Mouse (Mus musculus): ENCODE data around the gene Zfp800.

The Zfp800 gene

GRCm38 (mm10) chr6:28397681-28398203, at the start of gene Zfp800:
Zfp800 (minus strand) TSS chr6:28398005.
- DNase-seq = peak in 1 of 2 experiments; percentile 9

GRCm38 (mm10) chr6:28431538-28431855, 33.7 kb upstream of the Zfp800 start:
- no peak for DNase-seq

- DNase-seq = no peak
Measured at GRCm38 (mm10) chr6:28430795-28431537, 33.2 kb upstream of the Zfp800 start.

GRCm38 (mm10) chr6:28429870-28430269, 32.1 kb upstream of the Zfp800 start:
- no peak for DNase-seq

GRCm38 (mm10) chr6:28428290-28428689, 30.5 kb upstream of the Zfp800 start, which contains the start of gene Gcc1:
Gcc1 (minus strand) TSS chr6:28428390.
- no peak for DNase-seq

- DNase-seq = peak; percentile 40 to 60
Measured at GRCm38 (mm10) chr6:28427096-28427839, 29.5 kb upstream of the Zfp800 start, which contains the start of gene Fscn3. Fscn3 (plus strand) TSS chr6:28427789.

GRCm38 (mm10) chr6:28425019-28425418, 27.2 kb upstream of the Zfp800 start:
- DNase-seq = no peak

- peak; percentile 50 to 58 for DNase-seq
Measured at GRCm38 (mm10) chr6:28423767-28424695, 26.2 kb upstream of the Zfp800 start.

GRCm38 (mm10) chr6:28423313-28423712, 25.5 kb upstream of the Zfp800 start, which contains the start of gene Arf5:
Arf5 (plus strand) TSS chr6:28423560.
- DNase-seq = peak; percentile 87

GRCm38 (mm10) chr6:28422651-28423290, 25.0 kb upstream of the Zfp800 start:
- DNase-seq = peak in 1 of 2 experiments; percentile 11

- peak; percentile 93 for DNase-seq
Measured at GRCm38 (mm10) chr6:28421469-28422000, 23.7 kb upstream of the Zfp800 start.

- no peak for DNase-seq
Measured at GRCm38 (mm10) chr6:28420865-28421264, 23.1 kb upstream of the Zfp800 start.

GRCm38 (mm10) chr6:28420361-28420760, 22.6 kb upstream of the Zfp800 start:
- DNase-seq = no peak

GRCm38 (mm10) chr6:28419673-28420072, 21.9 kb upstream of the Zfp800 start:
- no peak for DNase-seq

GRCm38 (mm10) chr6:28418449-28418848, 20.6 kb upstream of the Zfp800 start:
- DNase-seq = no peak

GRCm38 (mm10) chr6:28416981-28417380, 19.2 kb upstream of the Zfp800 start:
- DNase-seq = no peak

GRCm38 (mm10) chr6:28411236-28411635, 13.4 kb upstream of the Zfp800 start:
- no peak for DNase-seq

- peak in 1 of 2 experiments; percentile 9 for DNase-seq
Measured at GRCm38 (mm10) chr6:28410053-28410452, 12.2 kb upstream of the Zfp800 start.

- no peak for DNase-seq
Measured at GRCm38 (mm10) chr6:28399791-28400190, 2.0 kb upstream of the Zfp800 start.

- no peak for DNase-seq
Measured at GRCm38 (mm10) chr6:28398726-28399125, 921 bp upstream of the Zfp800 start.

GRCm38 (mm10) chr6:28396853-28397457, 850 bp downstream of the Zfp800 start:
- DNase-seq = no peak

All from thymus, adult 18-20 months (tissue).